Mouse (Mus musculus) liver, embryonic 14.5 days (tissue): ENCODE measurements around the gene Kcnn1.

Experiments
- CTCF ChIP-seq: IDR thresholded peaks from 2 replicates; pipeline ENCODE4 v1.5.1; 2016; ENCODE audit warnings: antibody characterized with exemption, low read depth, control low read depth
- EP300 ChIP-seq: IDR thresholded peaks from 2 replicates; pipeline ENCODE4 v1.6.1; 2016; ENCODE audit warnings: antibody characterized with exemption, low read depth

DNA sequence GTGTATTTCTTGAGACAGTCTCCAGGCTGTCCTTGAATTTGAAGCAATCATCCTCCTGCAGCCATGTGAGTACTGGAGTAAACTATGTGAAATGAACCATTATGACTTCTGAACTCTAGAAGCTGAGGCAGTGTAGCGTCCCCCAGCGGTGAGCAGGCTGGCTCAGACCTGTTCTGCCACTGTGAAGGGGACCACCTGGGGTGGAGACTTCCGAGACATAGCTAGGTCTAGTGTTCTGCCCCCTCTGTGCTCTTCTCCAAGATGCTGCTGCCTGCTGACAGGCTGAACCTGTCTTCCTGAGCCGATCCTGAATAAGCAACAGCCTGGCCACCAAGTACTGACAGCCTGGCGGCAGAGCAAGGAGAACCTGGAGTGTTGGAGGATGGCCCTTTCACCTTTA is 17.9 kb downstream of the Kcnn1 start:
- TF ChIP-seq EP300: no peak
- TF ChIP-seq CTCF: no peak
